Mouse (Mus musculus) cortical plate, adult 2 months (tissue): ENCODE data around the gene Vegfa.

ENCODE experiments used
- CTCF ChIP-seq: fragments of 200-500 bp; IDR thresholded peaks from 2 replicates; pipeline ENCODE4 v1.5.1; 2011; ENCODE audit warnings: mild to moderate bottlenecking, control low read depth, low read length; ENCODE audit not compliant: insufficient read depth; ENCODE audit errors: extremely low read depth
- POLR2A ChIP-seq: fragments of 200-500 bp; IDR thresholded peaks from 2 replicates; pipeline ENCODE4 v1.6.1; 2011; ENCODE audit warnings: mild to moderate bottlenecking, low read length, control low read depth; ENCODE audit not compliant: insufficient read depth; ENCODE audit errors: extremely low read depth

- TF ChIP-seq CTCF (no peak), POLR2A (no peak)
Observed at GRCm38 (mm10) chr17:46034110-46034509, 1.9 kb upstream of the Vegfa start.
